Mouse (Mus musculus): ENCODE measurements around the gene Tlr7. TPM values are rescaled to one million over a fixed set of nuclear protein-coding genes. Genes with fewer than 3 reads are reported as not detected.
"Not testable (repeated sequence)": the region's sequence is repeated elsewhere in the genome, so short reads cannot be mapped to it uniquely, and the experiment has no call there.

Tlr7 gene
- polyA plus RNA-seq (2016; fragmentation: Nextera tagmentation; extraction: Ambion mirVana), result 0.09 and 0.23 TPM in 2 replicates

GRCm38 (mm10) chrX:167330399-167330798 lies at the start of gene Tlr7:
Tlr7 (minus strand) TSS chrX:167330558.
- no peak for ATAC-seq (ENCODE audit: low FRiP score)
- no peak within 1 kb of the TSS for H3K4me2 ChIP-seq
- no peak within 1 kb of the TSS for H3K9ac ChIP-seq
- no peak within 1 kb of the TSS for H3K4me3 ChIP-seq (replicated peaks)
- H3K27ac ChIP-seq, result no peak within 1 kb of the TSS
- H3K27me3 ChIP-seq, result peaks cover 20% of the 10 kb centered on the region
- 81% methylated on average over 6 of the region's 6 CpGs for WGBS
- H3K4me1 ChIP-seq, result no peaks in the 10 kb centered on the region
- H3K36me3 ChIP-seq (replicated peaks), result no peaks in the 10 kb centered on the region
- no peaks in the 10 kb centered on the region for H3K9me3 ChIP-seq

GRCm38 (mm10) chrX:167380073-167380472 lies 49.7 kb upstream of the Tlr7 start:
- H3K4me3 ChIP-seq (replicated peaks), result no peak overlapping the region
- H3K4me2 ChIP-seq, result no peak overlapping the region
- WGBS, result 58% methylated on average over 4 of the region's 4 CpGs
- no peak for ATAC-seq (ENCODE audit: low FRiP score)
- peaks cover 8% of the 10 kb centered on the region; the same call in 1 of the 2 replicates for H3K4me1 ChIP-seq
- H3K9ac ChIP-seq, result no peak overlapping the region
- H3K36me3 ChIP-seq (replicated peaks), result no peaks in the 10 kb centered on the region
- peaks cover 50% of the 10 kb centered on the region for H3K27me3 ChIP-seq
- H3K9me3 ChIP-seq, result no peaks in the 10 kb centered on the region
- no peak overlapping the region for H3K27ac ChIP-seq

GRCm38 (mm10) chrX:167361231-167361630 lies 30.9 kb upstream of the Tlr7 start:
- not testable (repeated sequence) for H3K9ac ChIP-seq; H3K4me1 ChIP-seq; H3K4me2 ChIP-seq; ATAC-seq (ENCODE audit: low FRiP score); H3K27ac ChIP-seq; H3K4me3 ChIP-seq (replicated peaks); H3K36me3 ChIP-seq (replicated peaks); H3K9me3 ChIP-seq
- 88% methylated on average over 3 of the region's 3 CpGs for WGBS
- H3K27me3 ChIP-seq, result peaks cover 49% of the 10 kb centered on the region

GRCm38 (mm10) chrX:167359704-167360103 lies 29.3 kb upstream of the Tlr7 start:
- no peak overlapping the region for H3K4me3 ChIP-seq (replicated peaks)
- no peak overlapping the region for H3K27ac ChIP-seq
- H3K36me3 ChIP-seq (replicated peaks), result no peaks in the 10 kb centered on the region
- H3K27me3 ChIP-seq, result peaks cover 46% of the 10 kb centered on the region
- no peaks in the 10 kb centered on the region for H3K9me3 ChIP-seq
- no peak overlapping the region for H3K4me2 ChIP-seq
- H3K9ac ChIP-seq, result no peak overlapping the region
- no peak for ATAC-seq (ENCODE audit: low FRiP score)
- H3K4me1 ChIP-seq, result no peaks in the 10 kb centered on the region
- 96% methylated on average over 7 of the region's 7 CpGs for WGBS

GRCm38 (mm10) chrX:167357415-167357814 lies 27.1 kb upstream of the Tlr7 start:
- Histone ChIP-seq H3K27ac (no peak overlapping the region), H3K4me2 (no peak overlapping the region), H3K9me3 (no peaks in the 10 kb centered on the region), H3K9ac (no peak overlapping the region), H3K4me1 (no peaks in the 10 kb centered on the region), H3K27me3 (peaks cover 29% of the 10 kb centered on the region), H3K36me3 (replicated peaks) (no peaks in the 10 kb centered on the region), H3K4me3 (replicated peaks) (no peak overlapping the region)
- no peak for ATAC-seq (ENCODE audit: low FRiP score)
- 78% methylated on average over 2 of the region's 2 CpGs for WGBS

- WGBS, result 95% methylated on average over 3 of the region's 3 CpGs
- H3K27ac ChIP-seq, result no peak overlapping the region
- H3K27me3 ChIP-seq, result peaks cover 25% of the 10 kb centered on the region
- no peaks in the 10 kb centered on the region for H3K36me3 ChIP-seq (replicated peaks)
- no peaks in the 10 kb centered on the region for H3K4me1 ChIP-seq
- H3K4me3 ChIP-seq (replicated peaks), result no peak overlapping the region
- no peaks in the 10 kb centered on the region for H3K9me3 ChIP-seq
- no peak overlapping the region for H3K4me2 ChIP-seq
- no peak overlapping the region for H3K9ac ChIP-seq
- no peak for ATAC-seq (ENCODE audit: low FRiP score)
Observed at GRCm38 (mm10) chrX:167355965-167356364, 25.6 kb upstream of the Tlr7 start.

- Histone ChIP-seq H3K36me3 (replicated peaks) (no peaks in the 10 kb centered on the region), H3K9ac (no peak overlapping the region), H3K4me1 (no peaks in the 10 kb centered on the region), H3K27me3 (peaks cover 22% of the 10 kb centered on the region), H3K9me3 (no peaks in the 10 kb centered on the region), H3K27ac (no peak overlapping the region), H3K4me2 (no peak overlapping the region), H3K4me3 (replicated peaks) (no peak overlapping the region)
- no peak for ATAC-seq (ENCODE audit: low FRiP score)
- 91% methylated on average over 2 of the region's 2 CpGs for WGBS
Observed at GRCm38 (mm10) chrX:167353617-167354016, 23.3 kb upstream of the Tlr7 start.

GRCm38 (mm10) chrX:167346440-167346839 lies 16.1 kb upstream of the Tlr7 start:
- H3K9me3 ChIP-seq, result no peaks in the 10 kb centered on the region
- no peak overlapping the region for H3K4me3 ChIP-seq (replicated peaks)
- no peak overlapping the region for H3K27ac ChIP-seq
- H3K36me3 ChIP-seq (replicated peaks), result no peaks in the 10 kb centered on the region
- H3K4me2 ChIP-seq, result no peak overlapping the region
- ATAC-seq (ENCODE audit: low FRiP score), result no peak
- H3K4me1 ChIP-seq, result no peaks in the 10 kb centered on the region
- 93% methylated on average over 1 of the region's 1 CpGs for WGBS
- no peak overlapping the region for H3K9ac ChIP-seq
- peaks cover 35% of the 10 kb centered on the region for H3K27me3 ChIP-seq

GRCm38 (mm10) chrX:167344356-167344755 lies 14.0 kb upstream of the Tlr7 start:
- Histone ChIP-seq H3K4me1 (no peaks in the 10 kb centered on the region), H3K4me3 (replicated peaks) (no peak overlapping the region), H3K27me3 (peaks cover 35% of the 10 kb centered on the region), H3K9ac (no peak overlapping the region), H3K36me3 (replicated peaks) (no peaks in the 10 kb centered on the region), H3K9me3 (no peaks in the 10 kb centered on the region), H3K27ac (no peak overlapping the region), H3K4me2 (no peak overlapping the region)
- no peak for ATAC-seq (ENCODE audit: low FRiP score)
- WGBS, result 76% methylated on average over 1 of the region's 1 CpGs

GRCm38 (mm10) chrX:167341811-167342210 lies 11.5 kb upstream of the Tlr7 start:
- Histone ChIP-seq H3K27me3 (peaks cover 37% of the 10 kb centered on the region), H3K4me1 (no peaks in the 10 kb centered on the region), H3K9me3 (no peaks in the 10 kb centered on the region), H3K9ac (no peak overlapping the region), H3K4me2 (no peak overlapping the region), H3K4me3 (replicated peaks) (no peak overlapping the region), H3K27ac (no peak overlapping the region), H3K36me3 (replicated peaks) (no peaks in the 10 kb centered on the region)
- ATAC-seq (ENCODE audit: low FRiP score), result no peak
- WGBS, result 92% methylated on average over 3 of the region's 3 CpGs

GRCm38 (mm10) chrX:167340190-167340589 lies 9.8 kb upstream of the Tlr7 start:
- H3K9me3 ChIP-seq, result no peaks in the 10 kb centered on the region
- H3K4me2 ChIP-seq, result no peak overlapping the region
- no peaks in the 10 kb centered on the region for H3K4me1 ChIP-seq
- peaks cover 36% of the 10 kb centered on the region for H3K27me3 ChIP-seq
- H3K4me3 ChIP-seq (replicated peaks), result no peak overlapping the region
- no peak overlapping the region for H3K27ac ChIP-seq
- H3K9ac ChIP-seq, result no peak overlapping the region
- 90% methylated on average over 2 of the region's 2 CpGs for WGBS
- no peaks in the 10 kb centered on the region for H3K36me3 ChIP-seq (replicated peaks)
- ATAC-seq (ENCODE audit: low FRiP score), result no peak

GRCm38 (mm10) chrX:167337990-167338389 lies 7.6 kb upstream of the Tlr7 start:
- WGBS, result 100% methylated on average over 1 of the region's 1 CpGs
- H3K36me3 ChIP-seq (replicated peaks), result no peaks in the 10 kb centered on the region

GRCm38 (mm10) chrX:167334571-167334970 lies 4.2 kb upstream of the Tlr7 start:
- Histone ChIP-seq H3K9me3 (no peaks in the 10 kb centered on the region), H3K36me3 (replicated peaks) (no peaks in the 10 kb centered on the region), H3K27me3 (peaks cover 16% of the 10 kb centered on the region; the same call in 1 of the 2 replicates), H3K4me3 (replicated peaks) (no peak overlapping the region), H3K4me2 (no peak overlapping the region), H3K9ac (no peak overlapping the region), H3K27ac (no peak overlapping the region), H3K4me1 (no peaks in the 10 kb centered on the region)
- 94% methylated on average over 1 of the region's 1 CpGs for WGBS
- ATAC-seq (ENCODE audit: low FRiP score), result no peak

More at GRCm38 (mm10) chrX:167337990-167338389, 7.6 kb upstream of the Tlr7 start:
- no peak overlapping the region for H3K4me2 ChIP-seq
- H3K9ac ChIP-seq, result no peak overlapping the region
- no peak overlapping the region for H3K4me3 ChIP-seq (replicated peaks)
- H3K9me3 ChIP-seq, result no peaks in the 10 kb centered on the region
- peaks cover 20% of the 10 kb centered on the region for H3K27me3 ChIP-seq
- ATAC-seq (ENCODE audit: low FRiP score), result no peak
- H3K4me1 ChIP-seq, result no peaks in the 10 kb centered on the region
- no peak overlapping the region for H3K27ac ChIP-seq
